Mouse (Mus musculus) olfactory bulb, adult 2 months (tissue): ENCODE results near the gene 5330417C22Rik.

Experiments
- CTCF ChIP-seq: fragments of 200-500 bp; IDR thresholded peaks from 2 replicates; pipeline ENCODE4 v1.5.1; 2012; ENCODE audit warnings: low read depth, mild to moderate bottlenecking, low read length, moderate library complexity; ENCODE audit not compliant: insufficient read depth
- POLR2A ChIP-seq: fragments of 200-500 bp; IDR thresholded peaks from 2 replicates; pipeline ENCODE4 v1.6.1; 2012; ENCODE audit warnings: mild to moderate bottlenecking, low read depth, low read length, moderate library complexity; ENCODE audit not compliant: insufficient read depth

GRCm38 (mm10) chr3:108523415-108523814 lies 12.9 kb downstream of the 5330417C22Rik start:
- no peak for TF ChIP-seq CTCF
- TF ChIP-seq POLR2A: no peak
